Mouse (Mus musculus): ENCODE data around the gene Umad1.

The Umad1 gene

DNA sequence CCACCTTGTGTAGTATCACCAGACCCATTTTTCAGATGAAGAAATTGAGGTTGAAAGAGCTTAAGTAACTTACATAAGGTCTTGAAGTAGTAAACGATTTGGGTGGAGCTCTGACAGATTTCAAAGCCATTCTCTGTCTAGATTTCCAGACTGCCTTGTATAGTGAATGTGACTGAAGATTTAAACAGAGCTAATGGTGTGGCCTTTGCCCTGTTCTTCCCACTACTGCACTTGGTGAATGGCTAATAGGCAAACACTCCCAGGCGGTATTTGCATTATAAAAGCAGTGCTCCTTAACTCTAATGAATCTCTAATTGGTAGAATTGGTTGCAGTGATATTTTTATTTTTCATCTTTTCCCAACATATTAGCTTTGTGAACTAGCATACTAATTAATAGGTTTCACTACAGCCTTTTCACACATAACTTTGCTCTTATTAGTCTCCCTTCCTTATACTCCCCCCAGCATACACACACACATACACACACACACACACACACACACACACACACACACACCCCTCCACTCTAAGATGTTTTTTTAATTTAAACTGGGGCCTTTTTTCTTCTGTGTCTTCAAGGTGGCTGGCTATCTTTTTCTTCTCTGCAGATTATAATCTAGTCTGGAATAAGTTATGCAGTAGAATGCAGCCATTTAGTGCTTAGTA lies 109.2 kb downstream of the Umad1 start:
- no peak for DNase-seq (ENCODE audit: low read depth, low spot score)

- no peak for DNase-seq (ENCODE audit: low read depth, low spot score)
Observed at GRCm38 (mm10) chr6:8370624-8371023, 111.5 kb downstream of the Umad1 start.

DNA sequence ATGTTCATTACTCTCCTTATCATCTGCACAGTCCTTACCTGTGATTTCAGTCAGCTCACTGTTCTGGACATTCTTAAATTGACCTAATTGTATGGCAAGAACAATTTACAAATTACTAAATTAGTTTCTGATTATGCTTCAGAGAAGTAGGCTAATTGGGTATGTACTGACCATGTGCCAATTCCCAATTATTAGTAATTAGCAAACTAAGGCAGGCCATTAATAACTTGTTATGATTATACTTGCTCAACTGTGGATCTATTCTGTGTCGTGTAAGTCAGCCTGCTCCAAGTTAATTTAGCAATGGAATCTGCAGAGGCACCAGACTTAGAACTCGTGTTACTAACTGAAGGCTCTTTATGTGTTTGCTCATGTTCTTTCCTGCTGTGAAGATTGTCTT lies 114.0 kb downstream of the Umad1 start:
- DNase-seq (ENCODE audit: low read depth, low spot score) = no peak

GRCm38 (mm10) chr6:8373851-8374250 lies 114.8 kb downstream of the Umad1 start:
- DNase-seq (ENCODE audit: low read depth, low spot score) = no peak

DNA sequence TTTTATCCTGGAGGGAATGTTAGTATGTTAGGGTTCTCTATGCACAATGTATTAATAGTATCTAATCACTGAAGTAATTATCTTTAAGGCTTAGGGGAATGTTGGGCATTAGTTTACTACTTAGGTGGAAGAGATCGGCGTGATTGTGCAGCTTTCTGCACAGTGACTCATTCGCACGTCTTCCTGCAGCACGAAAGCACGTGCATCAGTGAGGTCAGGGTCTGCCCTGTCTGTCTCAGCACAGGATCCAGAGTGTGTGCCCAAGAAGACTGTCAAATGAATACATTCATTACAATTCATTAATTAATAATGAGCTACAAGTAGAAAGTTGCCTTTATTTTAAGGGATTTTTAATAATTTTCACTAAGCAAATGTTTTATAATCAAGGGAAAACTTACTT lies 115.2 kb downstream of the Umad1 start:
- no peak for DNase-seq (ENCODE audit: low read depth, low spot score)

DNA sequence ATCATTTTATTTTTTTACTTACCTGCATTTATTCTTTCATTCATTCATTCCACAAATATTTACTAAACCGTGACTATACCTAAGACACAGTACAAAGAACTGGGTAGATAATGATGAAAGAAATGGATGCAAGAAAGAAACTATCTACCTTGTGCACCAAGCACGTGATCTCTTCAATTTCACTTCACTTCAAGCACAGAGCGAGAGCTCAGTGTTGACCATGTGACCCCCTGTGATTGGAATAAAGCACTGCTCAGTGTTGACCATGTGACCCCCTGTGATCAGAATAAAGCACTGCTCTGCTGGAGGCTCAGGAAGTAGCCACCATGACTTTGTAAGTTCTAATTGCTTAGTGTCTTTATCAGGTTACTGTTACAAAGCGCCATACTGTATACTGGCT lies 115.6 kb downstream of the Umad1 start:
- DNase-seq (ENCODE audit: low read depth, low spot score) = no peak

DNA sequence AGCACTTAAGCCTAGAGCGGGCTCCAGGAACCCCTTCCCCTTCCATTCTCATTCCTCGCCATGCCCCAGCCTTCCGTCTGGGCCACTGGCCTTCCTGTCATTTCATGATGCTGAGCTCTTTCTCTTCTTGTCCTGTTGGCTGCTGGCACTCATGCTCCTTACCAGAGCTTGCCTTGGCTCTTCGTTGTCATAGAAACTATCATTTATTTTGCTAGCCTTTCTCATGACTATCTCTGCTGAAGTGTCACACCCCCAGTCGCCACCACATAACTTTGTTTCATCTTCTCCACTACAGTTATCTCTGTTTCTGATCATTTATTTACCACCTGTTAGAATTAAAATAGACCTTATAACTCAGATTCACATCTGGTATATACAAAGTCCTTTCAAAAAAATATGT lies 117.3 kb downstream of the Umad1 start:
- no peak for DNase-seq (ENCODE audit: low read depth, low spot score)

DNA sequence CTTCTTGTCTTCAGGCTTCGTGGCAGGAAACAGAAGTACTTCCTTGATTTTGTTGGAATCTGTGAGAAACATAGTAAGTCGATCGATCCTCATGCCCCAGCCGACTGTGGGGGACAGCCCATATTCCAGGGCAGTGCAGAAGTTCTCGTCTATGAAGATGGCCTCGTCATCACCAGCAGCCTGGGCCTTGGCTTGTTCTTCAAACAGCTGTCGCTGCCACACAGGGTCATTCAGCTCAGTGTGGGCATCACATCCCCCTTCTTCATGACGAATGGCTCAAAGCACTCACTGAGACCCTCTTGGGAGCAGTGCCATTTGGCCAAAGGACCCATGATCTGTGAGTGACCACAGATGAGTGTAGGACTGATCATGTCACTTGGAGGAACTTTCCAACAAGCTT lies 118.6 kb downstream of the Umad1 start:
- DNase-seq (ENCODE audit: low read depth, low spot score) = no peak

- no peak for DNase-seq (ENCODE audit: low read depth, low spot score)
Observed at GRCm38 (mm10) chr6:8389307-8389706, 130.2 kb downstream of the Umad1 start.

- no peak for DNase-seq (ENCODE audit: low read depth, low spot score)
Observed at GRCm38 (mm10) chr6:8390296-8390695, 131.2 kb downstream of the Umad1 start.

DNA sequence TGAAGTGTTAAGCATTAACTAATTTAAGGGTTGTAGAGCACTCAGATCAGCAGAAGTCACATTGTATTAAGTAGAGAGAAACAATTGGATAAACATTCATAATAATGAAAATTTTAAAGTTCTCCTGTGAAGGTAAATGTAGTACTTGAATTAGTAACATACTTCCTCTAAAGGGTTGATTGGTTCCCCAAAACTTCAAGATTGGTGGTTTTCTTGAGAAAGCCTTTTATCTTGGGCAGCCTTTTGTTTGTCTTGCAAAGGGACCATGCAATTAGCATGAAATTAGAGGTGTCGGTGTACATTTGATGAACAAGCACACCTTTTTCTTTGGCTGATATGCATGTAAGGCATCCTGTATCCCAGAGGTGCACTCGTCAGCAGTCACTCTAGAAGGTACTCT lies 131.8 kb downstream of the Umad1 start:
- DNase-seq (ENCODE audit: low read depth, low spot score) = no peak

DNA sequence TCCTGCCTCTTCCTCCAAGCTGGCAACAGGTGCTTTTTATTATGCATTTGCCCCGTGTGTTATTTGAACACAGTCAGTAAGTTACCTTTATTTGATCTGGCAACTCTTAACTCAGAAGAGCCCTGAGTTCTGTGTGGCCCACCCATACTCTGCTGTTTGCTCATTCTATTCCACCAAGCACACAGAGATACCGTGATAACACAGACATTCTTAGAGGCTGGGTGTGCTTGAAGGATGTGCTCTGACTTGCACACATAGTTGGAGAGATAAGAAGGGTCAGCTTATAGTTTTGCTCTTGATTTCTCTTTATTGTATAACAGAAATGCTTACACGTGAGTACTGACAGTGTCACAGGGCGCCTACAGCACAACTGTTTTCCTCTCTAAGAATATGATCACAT lies 133.9 kb downstream of the Umad1 start:
- DNase-seq (ENCODE audit: low read depth, low spot score) = no peak

DNA sequence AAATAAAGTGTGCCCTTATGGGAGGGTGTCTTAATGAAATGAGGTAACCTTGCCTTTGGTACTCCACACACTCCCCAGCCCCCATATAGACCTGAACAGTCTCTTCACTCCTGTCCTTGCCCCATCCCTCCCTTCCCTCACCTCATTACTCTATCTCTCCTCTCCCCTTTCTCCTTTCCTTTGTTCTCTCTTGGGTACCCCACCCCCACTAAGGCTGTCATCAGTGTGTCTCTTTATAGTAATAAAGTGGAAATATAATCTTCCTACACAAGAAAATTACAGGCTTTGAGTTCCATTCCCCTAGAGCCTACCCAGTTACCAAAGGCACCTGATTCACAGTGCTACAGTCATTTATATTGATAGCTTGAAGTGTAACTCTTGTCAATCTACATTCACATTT lies 135.0 kb downstream of the Umad1 start:
- DNase-seq (ENCODE audit: low read depth, low spot score) = no peak

- DNase-seq (ENCODE audit: low read depth, low spot score) = no peak
Observed at GRCm38 (mm10) chr6:8395061-8395460, 136.0 kb downstream of the Umad1 start.

GRCm38 (mm10) chr6:8397252-8397651 lies 138.2 kb downstream of the Umad1 start:
- no peak for DNase-seq (ENCODE audit: low read depth, low spot score)

DNA sequence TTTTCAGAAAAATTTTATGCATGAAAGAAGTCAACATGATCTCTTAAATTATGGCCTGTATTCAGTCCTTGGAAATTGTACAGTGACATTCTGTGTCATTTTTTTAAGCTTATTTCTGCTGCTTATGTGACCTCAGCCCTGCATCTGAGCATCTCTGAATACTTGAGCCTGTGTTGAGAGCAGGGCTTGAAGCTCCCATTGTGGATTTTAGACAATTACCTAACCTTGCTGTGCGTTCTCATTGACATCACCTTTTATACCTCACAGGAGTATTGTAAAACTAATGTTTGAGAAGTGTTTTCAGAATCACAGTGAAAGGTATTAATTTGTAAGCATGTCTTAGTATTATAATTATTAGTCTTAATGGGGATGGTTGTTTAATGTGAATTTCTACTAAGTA lies 140.6 kb downstream of the Umad1 start:
- no peak for DNase-seq (ENCODE audit: low read depth, low spot score)

DNA sequence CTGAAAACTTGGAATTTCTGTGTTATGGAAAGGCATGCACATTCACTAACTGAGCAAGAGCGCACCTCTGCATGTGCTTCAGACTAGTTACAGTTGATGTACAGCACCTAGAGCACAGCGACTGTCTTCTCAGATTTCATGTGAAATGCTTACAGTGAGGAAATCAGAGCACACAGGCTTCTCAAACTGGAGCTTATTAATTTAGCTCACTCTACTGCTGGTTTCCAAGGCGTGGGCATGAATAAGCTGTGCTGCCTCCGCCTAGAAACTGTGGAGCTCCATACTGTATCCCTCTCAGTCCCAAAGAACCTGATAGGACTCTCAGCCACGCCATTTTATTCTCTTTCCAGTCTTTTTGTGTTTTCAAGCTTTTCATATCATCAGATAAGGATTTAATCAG lies 144.0 kb downstream of the Umad1 start:
- no peak for DNase-seq (ENCODE audit: low read depth, low spot score)

DNA sequence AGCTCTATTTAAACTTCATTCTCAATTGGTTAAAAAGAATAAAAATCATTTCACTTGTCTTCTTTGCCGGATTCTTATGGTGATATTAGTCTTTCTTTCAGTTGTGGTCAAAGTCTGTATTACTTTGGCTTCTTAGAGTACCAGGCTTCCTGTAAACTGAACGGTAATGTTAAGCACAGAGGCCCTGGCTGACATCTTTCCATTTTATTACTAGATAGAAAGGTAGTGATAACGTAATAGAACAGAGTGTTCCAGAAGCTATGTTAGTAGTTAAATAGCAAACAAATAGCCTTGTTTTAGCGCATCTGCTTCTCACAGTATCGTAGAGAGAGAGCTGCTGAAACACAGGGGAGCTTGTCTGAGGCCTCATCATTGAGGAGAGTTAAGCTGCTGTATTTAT lies 146.8 kb downstream of the Umad1 start:
- no peak for DNase-seq (ENCODE audit: low read depth, low spot score)

DNA sequence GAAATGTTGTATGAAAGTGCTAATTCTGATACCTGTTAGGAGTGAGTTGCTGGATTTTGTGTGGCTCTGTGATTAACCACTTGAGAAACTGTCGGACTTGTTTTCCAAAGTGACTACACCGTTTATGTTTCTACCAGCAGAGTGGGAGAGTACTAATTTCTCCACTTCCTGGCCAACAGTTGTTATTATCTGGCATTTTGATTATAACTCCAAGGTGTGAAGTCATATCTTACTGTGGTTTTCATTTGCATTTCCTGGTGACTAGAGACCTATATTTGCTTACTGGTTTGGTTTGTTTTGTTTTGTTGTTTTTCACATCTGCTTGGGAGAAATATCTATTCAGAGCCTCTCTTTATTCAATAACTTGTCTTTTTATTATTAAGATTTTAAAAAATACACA lies 149.2 kb downstream of the Umad1 start:
- DNase-seq (ENCODE audit: low read depth, low spot score) = no peak

- no peak for DNase-seq (ENCODE audit: low read depth, low spot score)
Observed at GRCm38 (mm10) chr6:8409865-8410264, 150.8 kb downstream of the Umad1 start.

DNA sequence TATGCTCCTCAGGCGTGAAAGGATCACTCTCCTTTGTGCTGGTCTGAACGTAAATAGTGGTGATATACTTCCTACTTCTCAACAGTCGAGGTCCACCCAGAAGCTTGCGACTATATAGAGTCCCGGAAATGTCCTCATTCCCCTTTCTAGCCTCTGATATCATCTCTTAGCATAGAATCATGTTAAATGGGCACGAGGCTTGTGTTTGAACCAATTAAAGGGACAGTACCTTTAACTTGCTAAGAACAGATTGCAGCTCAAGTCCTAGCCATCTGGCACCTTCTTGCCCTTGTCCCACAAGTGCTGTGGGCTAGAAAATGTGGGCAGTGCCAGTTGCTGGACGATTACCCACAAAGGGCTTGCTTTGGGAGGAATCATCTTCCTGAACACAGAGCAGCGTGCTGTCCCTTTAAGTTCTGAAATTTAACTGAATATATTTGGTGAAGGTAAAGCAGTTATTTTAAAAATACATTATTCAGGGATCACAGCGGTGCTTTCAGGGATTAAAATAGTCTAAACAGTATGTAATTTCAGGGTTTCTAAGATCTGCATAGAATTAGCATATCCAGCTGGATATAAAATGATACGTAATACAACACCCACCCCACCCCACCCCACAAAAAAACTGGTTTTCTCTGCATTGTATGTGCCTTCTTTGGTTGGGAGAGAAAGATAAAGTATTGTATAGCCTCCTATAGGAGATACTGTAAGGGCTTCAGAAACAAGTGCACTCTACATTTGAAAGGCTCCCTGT lies 153.9 kb downstream of the Umad1 start:
- DNase-seq (ENCODE audit: low read depth, low spot score) = no peak

GRCm38 (mm10) chr6:8414020-8414419 lies 154.9 kb downstream of the Umad1 start:
- DNase-seq (ENCODE audit: low read depth, low spot score) = peak; percentile 14

GRCm38 (mm10) chr6:8415823-8416222 lies 156.7 kb downstream of the Umad1 start:
- no peak for DNase-seq (ENCODE audit: low read depth, low spot score)
